Mouse (Mus musculus) urinary bladder, postnatal 36 days (tissue): Measurements from ENCODE around the gene Lipf.

ENCODE experiments used
- DNase-seq, 2 experiments: peaks; one replicate each; pipeline ENCODE4 v3.0.0; 2022; ENCODE audit warnings: low spot score in 2 of 2, mixed read lengths in 1 of 2

Gene Lipf

DNA sequence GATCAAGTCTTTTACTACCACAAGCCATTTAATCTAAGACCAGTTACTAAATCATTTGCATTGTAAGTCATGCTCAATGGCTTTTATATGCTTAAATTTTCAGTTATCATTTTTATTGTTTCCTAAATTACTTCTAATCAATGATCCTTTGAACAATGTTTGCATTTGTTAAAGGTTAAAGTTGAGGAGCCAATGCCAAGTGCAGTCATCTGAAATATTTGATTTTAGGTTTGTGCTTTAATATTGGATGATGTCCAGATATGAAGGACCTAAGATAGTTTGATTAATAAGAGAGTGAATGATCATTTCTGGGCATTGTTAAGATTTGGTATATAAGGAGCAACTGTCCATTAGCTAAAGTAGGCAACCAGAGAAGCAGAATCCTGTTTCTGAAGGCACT lies at the start of gene Lipf:
TSS of gene Lipf (plus strand) at position 301 of the 400 bp plus-strand sequence.
- DNase-seq = no peak

GRCm38 (mm10) chr19:33924099-33924498 lies 36.9 kb upstream of the Lipf start:
- DNase-seq = no peak

DNA sequence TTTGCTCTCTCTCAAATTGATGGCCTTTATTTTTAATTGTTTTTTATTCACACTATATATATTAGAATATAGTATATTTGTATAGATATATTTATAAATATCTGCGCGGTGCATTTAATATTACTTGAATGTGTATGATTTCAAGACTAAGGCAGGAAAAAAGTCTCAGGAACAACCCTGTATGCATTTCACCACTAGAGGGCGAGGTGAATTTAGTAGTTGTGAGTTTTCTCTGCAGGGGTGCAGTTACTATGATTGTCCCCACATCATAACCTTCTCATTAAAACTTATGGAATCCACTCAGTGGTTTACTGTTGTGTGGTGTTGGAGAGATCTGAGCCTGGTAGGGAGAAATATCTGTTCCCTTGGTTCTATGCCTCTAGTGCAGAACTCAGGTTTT lies 18.0 kb downstream of the Lipf start:
- no peak for DNase-seq

DNA sequence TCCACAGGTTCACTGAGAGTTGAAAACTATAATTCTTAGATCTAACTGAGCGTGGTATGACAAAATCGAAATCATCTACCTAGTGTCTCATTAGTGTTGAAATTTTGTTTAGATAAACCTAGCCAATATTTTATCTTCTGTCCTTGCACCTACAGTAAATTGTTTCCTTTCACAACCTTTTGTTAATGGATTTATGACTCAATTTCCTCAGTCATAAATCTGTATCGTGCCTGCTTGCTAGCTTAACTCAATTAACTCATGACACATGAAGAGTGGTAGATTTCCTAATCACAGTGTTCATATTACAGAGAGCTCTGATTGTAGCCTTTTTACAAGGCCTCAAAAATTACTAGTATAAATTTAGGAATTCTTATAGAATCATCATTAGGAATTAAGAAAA lies 22.1 kb downstream of the Lipf start:
- no peak for DNase-seq

GRCm38 (mm10) chr19:34008002-34008401 lies 47.0 kb downstream of the Lipf start, which contains the start of gene Lipk:
Gene Lipk, plus strand, starts transcription at chr19:34008290.
- no peak for DNase-seq

- DNase-seq = peak; percentile 33 to 53
These were observed 60.6 kb downstream of the Lipf start for GRCm38 (mm10) chr19:34021440-34022172.

GRCm38 (mm10) chr19:34022759-34023158 lies 61.8 kb downstream of the Lipf start:
- no peak for DNase-seq
